Mouse (Mus musculus) brain, embryonic 14.5 days (tissue): ENCODE measurements around the gene Gm26938.

Experiments used
- CTCF ChIP-seq: fragments of 200-500 bp; IDR thresholded peaks from 2 replicates; pipeline ENCODE4 v1.5.1; 2012; ENCODE audit warnings: inconsistent platforms, mild to moderate bottlenecking, moderate library complexity, borderline replicate concordance; ENCODE audit not compliant: insufficient read depth, insufficient read length; ENCODE audit errors: extremely low read depth
- POLR2A ChIP-seq: fragments of 200-500 bp; IDR thresholded peaks from 2 replicates; pipeline ENCODE4 v1.6.1; 2012; ENCODE audit warnings: mild to moderate bottlenecking, inconsistent platforms, borderline replicate concordance; ENCODE audit not compliant: poor library complexity, insufficient read depth, insufficient read length, severe bottlenecking; ENCODE audit errors: extremely low read depth

- TF ChIP-seq POLR2A (no peak), CTCF (no peak)
Observed at GRCm38 (mm10) chr5:139798168-139798900, 27.9 kb downstream of the Gm26938 start.
